Mouse (Mus musculus): Measurements from ENCODE around the gene Cela3a.
"Not testable (repeated sequence)": the region's sequence is repeated elsewhere in the genome, so short reads cannot be mapped to it uniquely, and the experiment has no call there.

The Cela3a gene

DNA sequence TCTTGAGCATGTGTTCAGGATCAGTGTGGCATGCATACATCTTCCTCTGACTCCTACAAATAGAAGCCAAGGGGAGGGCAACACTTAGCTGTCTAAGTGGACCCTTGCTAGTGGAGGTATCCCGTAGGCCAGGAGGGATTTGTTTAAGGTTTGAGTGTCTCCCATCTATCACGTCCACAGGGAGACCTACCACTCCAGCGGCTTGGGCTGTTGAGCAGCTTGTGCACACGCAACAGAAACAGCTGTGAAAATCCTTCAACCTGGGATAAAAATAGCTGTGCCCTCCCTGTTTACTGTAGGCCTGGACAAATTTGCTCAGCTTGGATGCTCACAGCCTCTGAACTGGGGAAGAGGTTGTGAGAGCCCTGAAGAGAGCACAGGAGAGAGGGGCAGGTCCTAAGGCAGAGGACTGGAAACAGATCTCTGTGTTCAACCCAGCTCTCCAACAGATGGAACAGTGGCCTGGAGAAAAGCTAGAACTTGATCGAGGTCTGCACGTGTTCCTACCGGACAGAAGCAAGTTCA, 2.7 kb upstream of the Cela3a start:
- not testable (repeated sequence) for DNase-seq

DNA sequence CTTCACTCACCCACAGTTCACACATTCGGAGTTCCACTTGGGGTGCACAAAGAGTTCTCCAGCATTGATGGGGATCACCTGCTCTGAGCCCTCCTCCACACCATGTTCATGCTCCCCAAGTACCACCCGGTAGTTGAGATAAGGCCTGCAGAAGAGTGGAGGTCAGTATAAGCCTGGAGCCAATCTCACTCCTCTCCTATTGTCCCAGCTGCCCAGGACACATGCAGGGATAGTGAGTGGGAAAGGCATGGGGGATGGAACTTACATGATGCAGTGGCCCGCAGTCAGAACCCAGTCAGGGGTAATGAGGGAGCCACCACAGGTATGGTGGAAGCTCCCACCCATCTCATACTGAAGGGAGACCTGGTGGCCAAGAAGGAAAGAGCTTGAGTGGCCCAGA, 4.0 kb downstream of the Cela3a start:
- no peak for DNase-seq

DNA sequence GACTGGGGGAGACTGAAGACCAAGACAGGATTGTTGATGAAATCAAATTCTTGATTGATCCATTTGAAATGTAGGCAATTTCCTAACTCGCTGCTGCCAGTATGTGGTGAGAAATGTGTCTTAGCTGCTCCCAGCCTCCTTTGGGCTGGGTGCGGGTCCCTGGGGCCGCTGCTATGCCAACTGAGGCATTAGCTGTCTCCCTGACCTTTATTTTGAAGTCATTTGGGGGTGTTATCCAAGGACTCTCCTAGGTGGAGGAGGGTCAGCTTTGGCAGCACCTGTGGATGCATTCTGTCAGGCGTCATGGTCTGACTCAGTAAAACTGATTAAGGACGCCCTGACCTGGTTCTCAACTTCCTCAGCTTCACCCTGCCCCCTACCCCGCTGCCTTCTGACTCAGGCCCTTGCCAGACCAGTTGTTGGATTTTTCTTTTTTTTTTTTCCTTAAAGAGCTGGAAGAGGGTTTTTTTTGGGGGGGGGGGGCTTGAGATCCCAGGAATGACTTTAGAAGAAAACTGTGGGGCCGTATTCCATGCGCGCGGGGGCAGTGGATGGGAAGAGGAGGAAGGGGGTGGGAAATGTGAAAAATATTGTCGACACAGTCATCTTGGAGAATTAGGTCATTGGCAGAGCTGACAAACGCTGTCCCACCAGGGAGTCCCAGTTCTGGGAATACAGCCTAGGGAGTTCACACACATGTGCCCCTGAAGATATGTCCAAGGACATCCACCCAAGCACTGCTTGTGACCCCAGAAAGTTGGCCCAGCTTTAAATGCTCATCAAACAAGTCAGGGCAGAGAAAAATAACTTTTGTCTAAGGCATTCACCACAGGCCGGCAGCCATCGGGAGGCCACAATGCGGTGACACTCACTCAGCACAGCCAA, 12.7 kb downstream of the Cela3a start:
- no peak for DNase-seq

DNA sequence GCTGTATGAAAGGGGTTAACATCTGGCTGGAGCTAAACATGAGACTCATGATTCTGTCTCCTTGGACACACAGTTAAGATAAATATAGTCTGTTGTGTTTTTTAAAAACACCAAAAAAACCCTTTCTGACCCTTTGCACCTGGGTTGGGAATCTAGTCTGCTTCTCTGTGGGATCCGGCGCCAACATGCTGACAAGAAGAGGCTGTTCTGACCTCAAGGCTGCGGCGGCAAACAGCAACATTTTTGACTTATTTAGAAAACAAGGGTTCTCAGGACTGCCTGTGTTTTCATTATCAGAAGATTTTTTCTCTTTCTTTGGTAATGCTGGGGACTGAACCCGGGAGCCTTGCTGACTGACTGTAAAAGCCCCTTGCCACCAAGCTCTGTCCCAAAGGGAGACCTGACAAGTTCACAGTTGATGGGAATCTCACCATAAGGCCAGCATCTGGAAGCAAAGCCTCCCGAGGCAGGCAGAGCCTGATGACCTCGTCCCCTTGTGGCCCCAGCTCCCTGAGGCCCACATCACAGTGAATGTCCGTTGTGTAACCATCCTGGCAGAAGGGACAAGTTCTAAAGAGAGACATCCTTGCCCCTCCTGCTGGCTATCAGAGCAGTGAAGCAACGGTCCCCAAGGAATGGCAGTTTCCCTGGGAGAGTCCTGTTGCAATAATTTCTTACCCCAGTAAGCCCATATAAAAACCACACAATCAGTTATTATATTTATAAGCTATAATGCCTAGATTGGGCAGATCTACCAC, 16.0 kb downstream of the Cela3a start:
- DNase-seq, result no peak

DNA sequence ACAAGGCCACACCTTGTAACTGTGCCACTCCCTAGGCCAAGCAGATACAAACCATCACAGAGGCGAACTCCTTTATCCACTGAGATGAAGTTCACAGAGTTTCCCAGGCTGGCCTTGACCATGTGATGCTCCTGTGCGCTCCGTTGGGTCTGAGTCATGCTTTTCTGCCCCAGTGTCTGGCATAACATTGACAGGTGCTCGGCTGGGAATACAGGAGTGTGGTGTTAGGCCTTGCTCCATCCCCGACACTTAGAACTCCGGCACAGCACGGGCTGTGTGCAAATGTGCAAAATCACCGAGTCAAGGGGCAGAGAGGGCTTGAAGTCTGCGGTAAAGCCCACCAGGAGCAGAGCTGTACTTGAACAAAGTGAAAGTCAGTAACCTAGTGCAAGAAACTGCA, 16.7 kb downstream of the Cela3a start:
- no peak for DNase-seq

DNA sequence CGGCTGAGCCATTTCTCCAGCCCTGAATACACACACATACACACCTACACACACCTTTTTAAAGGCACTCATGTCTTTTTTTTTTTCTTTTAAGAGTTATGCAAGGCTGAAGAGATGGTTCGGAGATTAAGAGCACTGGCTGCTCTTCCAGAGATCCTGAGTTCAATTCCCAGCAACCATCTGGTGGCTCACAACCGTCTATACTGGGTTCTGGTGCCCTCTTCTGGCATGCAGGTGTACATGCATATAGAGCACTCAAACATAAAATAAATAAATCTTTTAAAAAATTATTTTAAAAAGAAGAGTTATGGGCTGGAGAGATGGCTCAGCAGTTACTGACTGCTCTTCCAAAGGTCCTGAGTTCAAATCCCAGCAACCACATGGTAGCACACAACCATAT, 18.3 kb downstream of the Cela3a start:
- DNase-seq, result no peak

DNA sequence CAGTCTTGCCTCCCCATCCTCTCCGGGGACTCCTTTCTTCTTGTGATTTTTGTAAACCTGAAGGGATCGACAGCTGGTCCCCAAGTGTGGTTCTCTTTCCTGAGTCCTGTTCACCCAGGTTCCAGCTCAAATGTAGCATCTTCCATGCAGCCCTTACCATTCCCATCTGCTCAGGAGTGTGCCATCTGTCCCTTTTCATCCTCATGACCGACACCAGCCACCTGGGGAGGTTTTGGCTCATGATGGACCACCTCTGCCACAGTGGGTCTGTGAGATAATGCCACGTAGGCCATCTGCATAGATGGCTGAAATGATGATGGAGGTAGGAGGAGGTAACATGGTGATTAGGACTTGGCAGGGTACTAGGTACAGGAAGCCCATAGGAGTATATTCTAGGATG, 19.4 kb downstream of the Cela3a start:
- DNase-seq, result no peak

DNA sequence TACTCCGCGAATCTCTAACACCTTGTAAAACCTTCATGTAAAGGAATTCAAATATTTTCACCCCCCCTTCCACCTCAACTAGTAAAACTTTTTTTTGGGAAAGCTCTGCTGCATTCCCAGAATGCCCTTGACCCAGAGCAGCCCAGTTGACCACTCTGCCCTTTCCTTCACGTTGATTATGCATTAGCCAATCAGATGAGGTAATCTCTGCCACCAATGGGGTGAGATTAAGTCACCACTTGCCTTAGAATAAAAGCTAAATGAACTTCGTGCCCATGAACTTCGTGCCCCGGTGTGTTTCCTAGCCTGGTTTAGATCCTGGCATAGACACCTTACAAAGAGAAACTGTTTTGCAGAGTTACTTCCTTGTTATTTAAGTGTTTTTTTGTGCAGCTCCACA, 20.6 kb downstream of the Cela3a start:
- no peak for DNase-seq

DNA sequence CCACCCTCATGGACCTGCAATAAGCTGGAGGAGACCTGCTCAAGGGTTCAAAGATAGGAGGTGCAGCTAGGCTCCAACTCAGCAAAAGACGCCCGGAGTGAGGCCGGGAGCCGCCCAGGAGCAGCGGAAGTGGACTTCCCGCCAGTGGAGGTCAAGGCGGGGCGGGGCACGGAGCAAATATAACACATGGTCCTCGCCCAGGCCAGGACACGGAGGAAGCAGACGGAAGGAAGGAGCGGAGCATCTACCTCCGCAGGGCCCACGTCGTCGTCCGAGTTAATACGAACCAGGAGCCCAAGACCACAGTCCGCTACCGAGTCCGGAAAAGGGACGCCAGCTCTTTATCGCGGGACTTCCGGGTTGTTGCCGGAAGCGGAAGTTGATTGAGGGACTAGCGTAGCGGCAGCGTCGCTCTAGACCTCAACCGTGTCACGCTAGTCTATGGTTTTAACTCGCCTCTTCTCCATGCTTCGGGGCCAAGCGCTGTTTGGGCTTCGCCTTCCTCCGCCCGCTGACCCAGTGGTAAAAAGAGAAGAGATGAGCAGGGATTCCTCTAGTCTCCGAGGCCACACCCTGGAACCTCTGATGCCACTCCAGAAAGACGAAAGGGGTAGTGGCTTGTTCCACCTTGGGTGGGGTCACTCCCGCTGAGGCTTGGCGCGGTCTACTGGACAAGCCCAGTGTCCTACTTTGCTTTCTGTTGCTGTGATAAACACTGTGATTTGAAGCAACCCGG, 21.4 kb downstream of the Cela3a start:
- peak; percentile 79 to 80 for DNase-seq

DNA sequence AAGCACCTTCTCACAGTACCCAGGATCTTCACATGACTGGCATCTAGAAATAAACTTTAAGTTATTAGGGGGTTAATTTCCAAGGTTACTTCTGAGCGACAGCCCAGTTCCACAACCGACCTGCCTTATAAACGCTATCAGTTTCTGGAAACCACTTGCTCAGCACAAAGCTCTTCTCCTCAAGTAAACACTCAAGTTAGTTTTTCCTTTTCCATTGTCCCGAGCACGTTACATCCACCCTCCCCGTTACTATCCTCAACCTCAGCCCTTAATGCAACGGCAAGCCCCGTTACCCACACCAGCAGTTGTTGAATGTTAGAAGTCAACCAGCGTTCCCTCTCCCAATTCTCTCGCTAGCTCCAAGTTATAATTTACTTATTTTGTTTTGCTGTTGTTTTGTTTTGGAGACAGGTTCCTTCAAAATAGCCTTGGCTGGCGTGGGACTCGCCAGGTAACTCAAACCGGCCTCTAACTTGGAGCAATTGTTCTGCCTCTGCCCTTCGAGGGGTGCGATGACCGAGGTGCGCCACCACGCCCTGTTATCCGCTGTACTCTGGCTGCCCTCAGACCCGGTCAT, 22.0 kb downstream of the Cela3a start:
- DNase-seq, result no peak

DNA sequence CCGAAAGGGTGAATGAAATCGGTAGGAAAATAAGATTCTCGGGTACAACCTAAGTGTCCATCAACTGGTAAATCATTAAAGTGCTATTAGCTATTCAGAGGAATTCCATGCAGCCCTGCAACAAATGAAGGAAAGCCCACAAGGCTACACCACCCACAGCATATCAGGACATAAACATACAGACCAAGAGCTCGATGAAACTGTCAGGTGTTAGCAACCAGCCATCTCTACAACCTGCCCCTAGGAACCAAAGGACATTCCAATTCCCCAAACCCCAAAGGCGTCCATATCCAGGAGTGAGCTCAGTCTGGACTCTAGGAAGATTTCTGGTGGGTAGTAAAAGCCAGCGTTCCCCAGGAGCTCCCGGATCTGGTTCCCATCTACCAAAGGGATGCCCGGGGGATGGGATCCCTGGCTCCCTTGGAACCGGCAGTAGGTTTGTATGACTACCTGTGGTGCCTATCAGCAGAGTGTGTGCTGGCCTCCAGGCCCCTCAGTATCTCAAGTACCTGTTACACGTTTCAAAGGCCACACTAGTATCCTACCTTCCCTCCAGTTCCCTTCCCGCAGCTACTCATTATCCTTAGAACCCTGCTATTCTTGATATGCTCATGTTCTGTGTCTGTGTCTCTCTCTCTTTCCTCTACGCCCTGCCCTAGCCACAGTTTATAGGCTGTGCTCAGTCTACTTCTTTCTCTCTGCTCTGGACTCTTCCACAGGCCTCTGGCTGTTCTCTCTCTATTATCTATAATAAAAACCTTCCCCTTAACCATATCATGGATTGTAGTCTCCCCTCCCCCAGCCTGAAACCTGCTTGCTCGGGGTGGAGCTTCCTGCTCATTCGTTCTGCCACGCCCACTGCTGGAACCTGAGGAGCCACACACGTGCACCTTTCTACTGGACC, 28.6 kb downstream of the Cela3a start:
- DNase-seq, result no peak

DNA sequence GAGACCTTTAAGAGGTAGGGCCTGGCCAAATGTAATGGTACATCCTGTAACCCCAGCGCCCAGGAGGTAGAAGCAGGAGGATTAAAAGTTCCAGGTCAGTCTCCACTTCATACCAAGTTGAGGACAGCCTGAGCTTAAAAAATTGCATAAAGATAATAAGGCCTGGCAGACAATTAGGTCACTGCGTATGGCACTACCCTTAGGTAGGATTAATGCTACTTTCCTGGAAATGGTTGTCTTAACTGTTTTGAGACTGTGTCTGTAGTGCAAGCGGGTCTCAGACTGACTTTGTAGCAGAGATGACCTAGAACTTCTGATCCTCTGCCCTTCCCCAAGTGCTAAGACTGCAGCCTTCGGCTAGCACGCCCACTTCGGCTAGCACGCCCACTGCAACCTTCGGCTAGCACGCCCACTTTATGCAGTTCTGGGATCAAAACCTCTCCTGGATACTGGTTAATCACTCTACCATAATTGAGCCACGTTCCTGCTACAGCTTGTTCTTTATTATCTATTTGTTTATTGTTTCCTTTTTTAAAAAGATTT, 29.8 kb downstream of the Cela3a start:
- DNase-seq, result no peak

DNA sequence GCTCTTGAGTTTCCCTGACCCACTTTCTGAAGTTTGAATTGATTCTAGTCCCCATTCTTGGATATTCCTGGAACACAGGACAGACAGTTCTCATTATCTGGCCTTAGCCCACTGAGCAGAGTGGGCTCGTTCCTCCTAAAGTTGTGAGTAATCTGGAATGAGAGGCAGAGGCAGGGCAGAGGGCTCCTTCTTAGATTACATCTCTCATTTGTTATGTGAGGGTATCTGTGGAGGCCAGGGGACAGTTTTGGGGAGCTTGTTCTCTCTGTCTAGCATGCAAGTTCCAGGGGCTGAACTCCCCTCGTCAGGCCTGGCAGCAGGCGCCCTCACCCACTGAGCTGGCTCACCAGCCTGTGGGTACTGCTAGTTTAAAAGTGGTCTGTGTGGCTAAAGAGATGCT, 30.5 kb downstream of the Cela3a start:
- no peak for DNase-seq

DNA sequence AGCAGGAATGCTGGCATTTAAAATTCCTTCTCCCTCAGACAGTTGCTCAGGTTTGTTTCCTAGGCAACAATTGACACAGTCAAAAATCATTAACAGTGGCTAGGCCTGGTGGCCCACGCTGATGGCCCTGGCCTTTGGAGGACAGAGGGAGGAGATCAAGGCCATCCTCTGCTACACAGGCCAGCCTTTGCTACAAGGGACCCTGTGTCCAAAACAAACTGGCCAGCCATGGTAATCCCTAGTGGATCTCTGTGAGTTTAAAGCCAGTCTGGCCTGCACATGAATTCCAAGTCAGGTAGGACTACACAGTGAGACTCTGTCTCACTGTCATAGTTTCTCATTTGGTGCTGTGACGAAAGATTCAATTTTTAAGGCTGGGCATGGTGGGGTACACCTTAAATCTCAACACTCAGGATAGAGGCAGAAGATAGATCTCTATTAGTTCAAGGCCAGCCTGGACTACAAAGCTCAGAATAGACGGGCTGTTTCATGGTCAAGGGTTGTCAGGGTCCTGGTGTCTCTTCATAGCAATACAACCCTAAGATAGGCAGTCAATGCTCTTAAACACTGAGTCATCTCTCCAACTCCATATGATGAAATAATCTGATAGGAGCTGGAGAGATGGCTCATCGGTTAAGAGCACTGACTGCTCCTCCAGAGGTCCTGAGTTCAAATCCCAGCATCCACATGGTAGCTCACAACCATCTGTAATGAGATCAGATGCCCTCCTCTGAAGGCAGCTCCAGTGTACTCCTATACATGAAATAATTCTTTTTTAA, 31.9 kb downstream of the Cela3a start:
- DNase-seq, result no peak

DNA sequence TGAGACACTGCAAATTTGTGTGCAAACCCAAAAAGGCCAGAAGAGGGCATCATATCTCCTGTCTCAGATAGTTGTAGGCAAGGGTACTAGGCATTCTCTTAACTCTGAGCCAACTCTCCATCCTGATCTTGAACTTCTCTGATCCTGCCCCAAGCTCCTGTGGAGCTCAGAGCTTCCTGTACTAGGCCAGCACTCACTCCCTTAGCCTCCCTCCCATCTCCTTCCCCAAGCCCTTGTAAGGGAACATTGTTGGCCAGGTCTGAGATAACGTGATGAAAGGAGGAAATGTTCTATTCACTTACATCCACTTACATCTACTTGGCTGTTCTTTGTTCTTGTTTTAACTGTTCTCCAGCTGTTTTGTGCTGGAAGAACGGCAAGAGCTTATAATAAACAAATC, 32.8 kb downstream of the Cela3a start:
- DNase-seq, result no peak

DNA sequence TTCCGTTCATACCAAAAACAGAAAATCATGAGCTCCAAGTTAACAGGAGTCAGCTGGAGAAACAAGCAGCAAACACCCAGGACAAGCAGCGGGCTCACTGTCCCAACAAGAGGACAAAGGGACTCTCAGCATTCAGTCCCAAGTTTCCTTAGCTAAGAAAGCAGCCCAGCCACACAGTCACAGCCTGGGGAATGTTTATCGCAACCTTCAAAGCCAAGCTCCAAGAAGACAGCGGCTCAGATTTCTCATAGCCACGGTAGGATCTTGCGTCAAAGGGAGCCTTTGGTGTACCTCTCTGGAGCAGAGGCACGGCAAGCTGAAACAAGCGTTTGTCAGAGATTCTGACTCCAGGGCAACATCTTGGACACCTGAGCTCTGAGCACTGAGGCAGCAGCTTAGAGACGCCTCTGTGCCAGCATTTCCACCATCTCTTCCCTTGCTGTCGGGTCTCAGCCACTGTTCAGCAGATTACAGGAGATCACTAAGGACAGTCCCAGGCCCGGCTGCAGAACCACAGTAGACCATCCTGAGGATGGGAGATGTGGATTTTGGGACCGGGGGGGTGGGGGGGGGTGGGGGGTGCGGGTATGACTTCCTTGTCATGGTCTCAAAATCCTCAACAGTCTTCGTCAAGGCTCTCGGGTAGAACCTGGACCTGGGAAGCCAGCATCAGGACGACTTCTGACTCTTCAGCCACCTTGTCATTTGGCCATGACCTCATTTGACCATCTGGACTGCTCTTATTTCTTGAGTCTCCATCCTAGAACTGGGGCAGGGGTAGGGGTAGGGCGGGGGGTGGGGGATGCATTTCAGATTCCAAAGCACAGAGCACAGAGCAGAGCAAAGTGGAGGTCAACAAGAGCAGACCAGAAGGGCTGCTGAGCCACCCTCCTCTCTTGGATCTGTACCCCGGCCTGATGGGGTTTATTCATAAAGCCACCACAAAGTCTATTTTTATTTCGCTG, 34.0 kb downstream of the Cela3a start:
- DNase-seq, result no peak

DNA sequence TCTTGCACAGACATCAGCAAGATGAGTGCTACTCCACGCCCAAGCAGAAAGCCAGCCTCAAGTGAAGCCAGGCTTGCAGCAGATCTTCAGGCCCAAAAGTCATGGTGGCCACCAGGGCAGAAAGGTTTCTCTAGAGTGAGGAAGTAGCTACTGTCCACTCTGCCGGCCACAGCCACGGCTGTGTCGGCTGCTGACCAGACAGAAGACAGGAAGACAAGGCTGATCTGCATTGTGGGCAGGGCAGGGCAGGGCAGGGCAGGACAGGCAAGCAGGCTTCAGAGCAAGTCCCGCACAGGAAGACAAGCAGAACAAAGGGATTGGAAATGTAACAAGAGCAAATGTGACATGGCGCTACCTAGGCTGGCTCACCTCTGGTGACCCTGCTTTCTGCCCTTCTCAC, 35.9 kb downstream of the Cela3a start:
- no peak for DNase-seq

DNA sequence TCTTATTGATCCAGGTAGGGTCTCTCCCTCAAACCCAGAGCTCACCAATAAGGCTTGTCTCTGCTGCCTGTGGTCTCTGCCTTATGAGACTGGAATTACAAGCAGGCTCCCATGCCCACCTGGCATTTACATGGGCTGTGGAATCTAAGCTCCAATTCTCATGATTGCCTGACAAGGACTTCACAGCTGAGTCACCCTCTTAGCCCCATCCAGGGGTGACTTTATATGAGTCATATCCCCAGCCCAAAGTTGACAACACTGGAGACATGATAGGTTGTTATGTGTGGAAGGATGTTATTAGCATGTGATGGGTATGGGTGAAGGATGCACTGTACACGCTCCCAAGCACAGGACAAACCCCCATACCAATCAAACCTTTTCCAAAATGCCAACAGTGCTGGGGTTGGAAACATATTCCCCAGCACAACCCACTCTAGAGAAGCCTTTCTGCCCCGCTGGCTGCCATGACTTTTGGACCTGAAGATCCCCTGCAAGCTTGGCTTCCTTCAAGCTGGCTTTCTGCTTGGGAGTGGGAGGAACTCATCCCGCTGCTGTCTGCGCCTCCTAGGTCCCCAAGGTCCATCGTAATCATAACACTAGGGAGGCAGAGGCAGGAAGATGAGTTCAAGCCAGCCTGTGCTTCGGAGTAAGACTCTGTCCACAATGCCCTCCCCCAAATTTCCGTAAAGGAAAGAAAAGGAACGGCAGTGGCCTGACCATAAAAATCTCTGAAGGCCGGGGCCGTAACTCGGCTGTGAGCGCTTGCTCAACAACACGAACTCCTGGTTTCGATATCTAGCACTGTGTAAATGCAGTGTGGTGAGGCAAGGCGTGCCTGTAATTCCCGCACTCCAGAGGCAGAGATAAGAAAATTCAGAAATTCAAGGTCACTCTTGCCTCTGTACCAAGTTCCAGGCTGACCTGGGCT, 37.7 kb downstream of the Cela3a start:
- DNase-seq, result no peak

All from thymus, postnatal 36 days (tissue).